Mouse (Mus musculus) embryonic facial prominence, embryonic 10.5 days (tissue): ENCODE results near the gene Olfr1197. TPM values are rescaled to one million over a fixed set of nuclear protein-coding genes. Genes with fewer than 3 reads are reported as not detected.

ENCODE experiments used
- DNase-seq: peaks from one replicate; pipeline ENCODE4 v3.0.0-alpha.2; 2017; ENCODE audit warnings: low spot score
- H3K27ac ChIP-seq: fragments of 300-500 bp; sonication (generic); replicated peaks from 2 replicates; pipeline ENCODE4 v1.5.1; 2016; ENCODE audit warnings: mild to moderate bottlenecking
- H3K27me3 ChIP-seq: fragments of 300-500 bp; sonication (generic); replicated peaks from 2 replicates; pipeline ENCODE4 v1.6.1; 2016; ENCODE audit warnings: low read depth, mild to moderate bottlenecking; ENCODE audit not compliant: poor library complexity, severe bottlenecking
- H3K36me3 ChIP-seq: fragments of 300-500 bp; sonication (generic); replicated peaks from 2 replicates; pipeline ENCODE4 v1.6.1; 2016; ENCODE audit warnings: mild to moderate bottlenecking, moderate library complexity
- H3K4me1 ChIP-seq: fragments of 300-500 bp; sonication (generic); 2 replicates; pipeline ENCODE4 v1.6.1; 2016
- H3K4me3 ChIP-seq: fragments of 300-500 bp; sonication (generic); 2 replicates; pipeline ENCODE4 v1.5.1; 2016; ENCODE audit warnings: mild to moderate bottlenecking, moderate library complexity
- H3K9me3 ChIP-seq: fragments of 300-500 bp; sonication (generic); 2 replicates; pipeline ENCODE4 v1.6.1; 2016; ENCODE audit warnings: mild to moderate bottlenecking
- WGBS: fragments of 180-500 bp; shearing (Covaris S2); methylation state at CpG from one replicate; pipeline ENCODE4 v1.1.7; 2016; 5-methylcytosine and 5-hydroxymethylcytosine counted together
- polyA plus RNA-seq: library from polyadenylated mRNA; unstranded; fragments of >200 nt; fragmentation: Nextera tagmentation; extraction: Ambion mirVana; gene quantifications from 2 replicates; pipeline ENCODE4 v1.2.1, GENCODE M21; 2016

The Olfr1197 gene
- polyA plus RNA-seq: not detected in 2 replicates

- no peak within 1 kb of the TSS for H3K27ac ChIP-seq
- no peaks in the 10 kb centered on the region for H3K9me3 ChIP-seq
- no peaks in the 10 kb centered on the region for H3K27me3 ChIP-seq
- no peaks in the 10 kb centered on the region for H3K36me3 ChIP-seq
- DNase-seq: no peak
- H3K4me3 ChIP-seq: no peak within 1 kb of the TSS
- WGBS: 87% methylated on average over 1 of the region's 1 CpGs
- H3K4me1 ChIP-seq: no peaks in the 10 kb centered on the region
These were observed at the start of gene Olfr1197 for GRCm38 (mm10) chr2:88732266-88732665. Gene Olfr1197 (minus strand): TSS chr2:88732366.

- no peak for DNase-seq
- 80% methylated on average over 2 of the region's 2 CpGs for whole genome bisulfite sequencing
- Histone ChIP-seq H3K9me3 (no peaks in the 10 kb centered on the region), H3K4me3 (no peak within 1 kb of the TSS), H3K4me1 (no peaks in the 10 kb centered on the region), H3K27me3 (no peaks in the 10 kb centered on the region), H3K36me3 (no peaks in the 10 kb centered on the region), H3K27ac (no peak within 1 kb of the TSS)
These were observed 38.2 kb upstream of the Olfr1197 start, which contains the start of gene Olfr1200 for GRCm38 (mm10) chr2:88770388-88770787. Gene Olfr1200 (minus strand): TSS chr2:88770488.

- no peaks in the 10 kb centered on the region for H3K36me3 ChIP-seq
- no peak for DNase-seq
- WGBS: 94% methylated on average over 2 of the region's 2 CpGs
- H3K4me3 ChIP-seq: no peak within 1 kb of the TSS
- no peak within 1 kb of the TSS for H3K27ac ChIP-seq
- H3K9me3 ChIP-seq: no peaks in the 10 kb centered on the region
- H3K4me1 ChIP-seq: no peaks in the 10 kb centered on the region
- no peaks in the 10 kb centered on the region for H3K27me3 ChIP-seq
These were observed 28.2 kb upstream of the Olfr1197 start, which contains the start of gene Olfr1199 for GRCm38 (mm10) chr2:88760369-88760768. Gene Olfr1199 (minus strand): TSS chr2:88760469.

- H3K4me1 ChIP-seq: no peaks in the 10 kb centered on the region
- 93% methylated on average over 2 of the region's 2 CpGs for WGBS
- no peak within 1 kb of the TSS for H3K27ac ChIP-seq
- no peaks in the 10 kb centered on the region for H3K36me3 ChIP-seq
- no peaks in the 10 kb centered on the region for H3K27me3 ChIP-seq
- H3K9me3 ChIP-seq: no peaks in the 10 kb centered on the region
- no peak for DNase-seq
- no peak within 1 kb of the TSS for H3K4me3 ChIP-seq
These were observed 19.1 kb upstream of the Olfr1197 start, which contains the start of gene Olfr1198 for GRCm38 (mm10) chr2:88751270-88751669. Gene Olfr1198 (minus strand): TSS chr2:88751370.

GRCm38 (mm10) chr2:88743379-88743778 lies 11.2 kb upstream of the Olfr1197 start:
- H3K36me3 ChIP-seq: no peaks in the 10 kb centered on the region

GRCm38 (mm10) chr2:88704497-88704896 lies 27.7 kb downstream of the Olfr1197 start, which contains the start of gene Olfr1196:
Gene Olfr1196 (minus strand): TSS chr2:88704597.
- no peak within 1 kb of the TSS for H3K4me3 ChIP-seq
- 87% methylated on average over 2 of the region's 2 CpGs for WGBS
- no peak within 1 kb of the TSS for H3K27ac ChIP-seq
- H3K9me3 ChIP-seq: no peaks in the 10 kb centered on the region
- H3K36me3 ChIP-seq: no peaks in the 10 kb centered on the region
- H3K27me3 ChIP-seq: no peaks in the 10 kb centered on the region
- DNase-seq: no peak
- no peaks in the 10 kb centered on the region for H3K4me1 ChIP-seq

More at GRCm38 (mm10) chr2:88743379-88743778, 11.2 kb upstream of the Olfr1197 start:
- H3K9me3 ChIP-seq: no peaks in the 10 kb centered on the region
- no peak overlapping the region for H3K4me3 ChIP-seq
- H3K4me1 ChIP-seq: no peaks in the 10 kb centered on the region
- DNase-seq: no peak
- H3K27ac ChIP-seq: no peak overlapping the region
- 68% methylated on average over 3 of the region's 3 CpGs for WGBS
- no peaks in the 10 kb centered on the region for H3K27me3 ChIP-seq

GRCm38 (mm10) chr2:88689087-88689486 lies 43.1 kb downstream of the Olfr1197 start, which contains the start of gene Olfr1195:
Gene Olfr1195 (minus strand): TSS chr2:88689187.
- H3K4me3 ChIP-seq: no peak within 1 kb of the TSS
- H3K4me1 ChIP-seq: no peaks in the 10 kb centered on the region
- H3K27me3 ChIP-seq: no peaks in the 10 kb centered on the region
- H3K9me3 ChIP-seq: no peaks in the 10 kb centered on the region
- H3K27ac ChIP-seq: no peak within 1 kb of the TSS
- no peak for DNase-seq
- no peaks in the 10 kb centered on the region for H3K36me3 ChIP-seq

Other genes with a start within 250 kb of the Olfr1197 start
- gene Olfr1184, start 248.8 kb downstream of the Olfr1197 start, polyA plus RNA-seq: not detected in 2 replicates
- not detected in 2 replicates for gene Olfr1185-ps1, start 239.0 kb downstream of the Olfr1197 start, polyA plus RNA-seq
- not detected in 2 replicates for gene Olfr1186, start 213.8 kb downstream of the Olfr1197 start, polyA plus RNA-seq
- gene Olfr1188, start 175.4 kb downstream of the Olfr1197 start, polyA plus RNA-seq: not detected in 2 replicates
- gene Olfr1189, start 145.9 kb downstream of the Olfr1197 start, polyA plus RNA-seq: not detected in 2 replicates
- gene Olfr1191-ps1, start 91.8 kb downstream of the Olfr1197 start, polyA plus RNA-seq: not detected in 2 replicates
- gene Olfr1192-ps1, start 83.9 kb downstream of the Olfr1197 start, polyA plus RNA-seq: not detected in 2 replicates
- not detected in 2 replicates for gene Olfr1193, start 56.7 kb downstream of the Olfr1197 start, polyA plus RNA-seq
- not detected in 2 replicates for gene Olfr1195, start 43.2 kb downstream of the Olfr1197 start, polyA plus RNA-seq
- gene Olfr1196, start 27.8 kb downstream of the Olfr1197 start, polyA plus RNA-seq: not detected in 2 replicates
- gene Olfr1198, start 19.0 kb upstream of the Olfr1197 start, polyA plus RNA-seq: not detected in 2 replicates
- gene Olfr1199, start 28.1 kb upstream of the Olfr1197 start, polyA plus RNA-seq: not detected in 2 replicates
- not detected in 2 replicates for gene Olfr1200, start 38.1 kb upstream of the Olfr1197 start, polyA plus RNA-seq
- gene Olfr1201, start 60.7 kb upstream of the Olfr1197 start, polyA plus RNA-seq: not detected in 2 replicates
- 0.04 TPM in 1 of 2 replicates, not detected in the other for gene Olfr1202, start 82.1 kb upstream of the Olfr1197 start, polyA plus RNA-seq
- gene Olfr1205, start 97.4 kb upstream of the Olfr1197 start, polyA plus RNA-seq: not detected in 2 replicates
- gene Olfr1204, start 116.9 kb upstream of the Olfr1197 start, polyA plus RNA-seq: not detected in 2 replicates
- gene Olfr1206, start 130.9 kb upstream of the Olfr1197 start, polyA plus RNA-seq: not detected in 2 replicates
- not detected in 2 replicates for gene Olfr1208, start 169.9 kb upstream of the Olfr1197 start, polyA plus RNA-seq
- not detected in 2 replicates for gene Olfr1209, start 182.8 kb upstream of the Olfr1197 start, polyA plus RNA-seq
- gene Olfr1211, start 205.7 kb upstream of the Olfr1197 start, polyA plus RNA-seq: not detected in 2 replicates
- gene Olfr1212, start 221.6 kb upstream of the Olfr1197 start, polyA plus RNA-seq: not detected in 2 replicates
- gene Gm13762, start 247.9 kb upstream of the Olfr1197 start, polyA plus RNA-seq: not detected in 2 replicates